Mouse (Mus musculus) T-helper 2 cell (primary cell): Measurements from ENCODE around the gene Olfr1230.

Source experiments
- in situ Hi-C: fragments of 300-600 bp; cut with MboI, MseI; formaldehyde crosslinking; loops from one replicate; pipeline ENCODE4 v1.15.1; 2025; ENCODE audit warnings: high pct_unique_total_duplicates

The Olfr1230 gene

DNA sequence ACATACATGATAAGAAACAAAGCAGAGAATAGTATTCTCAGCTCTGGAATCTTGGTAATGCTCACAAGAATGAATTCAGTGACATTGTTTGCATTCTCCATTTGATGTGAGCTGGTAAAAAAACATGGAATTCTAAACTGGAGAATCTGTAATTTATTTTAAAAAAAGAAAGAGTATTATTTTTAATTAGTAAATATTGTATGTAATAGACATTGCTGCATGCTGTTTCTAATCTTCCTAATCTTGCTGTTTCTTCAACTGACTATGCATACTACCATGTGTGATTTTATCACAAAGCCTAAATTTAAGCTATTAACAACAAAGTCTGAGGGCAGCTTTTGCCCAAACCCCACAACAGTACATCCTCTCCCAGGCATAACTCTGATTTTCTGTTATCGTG is at the start of gene Olfr1230:
Gene Olfr1230 (minus strand): TSS at position 101 of the 400 bp plus-strand sequence.
- in situ Hi-C loops: no loop called here

DNA sequence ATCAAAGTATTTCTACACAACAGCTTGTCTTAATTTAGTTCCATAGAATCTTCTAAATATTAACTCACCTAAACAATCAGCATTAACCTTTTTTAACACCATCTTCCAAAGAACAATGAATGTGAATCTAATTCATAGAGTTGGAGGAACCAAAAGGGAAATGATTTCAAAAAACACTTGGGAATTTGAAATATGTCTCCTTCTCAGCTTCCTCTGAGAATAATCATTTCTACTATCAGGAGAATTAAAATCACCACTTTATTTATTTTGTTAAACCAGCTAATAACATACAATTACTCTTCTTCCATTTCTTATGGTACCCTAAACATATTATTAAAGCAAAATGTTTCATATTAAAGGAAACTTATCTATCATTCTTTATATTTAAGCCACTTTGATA is 45.2 kb upstream of the Olfr1230 start, which contains the start of gene Olfr1233:
Gene Olfr1233 (minus strand): TSS at position 101 of the 400 bp plus-strand sequence.
- in situ Hi-C loops: no loop called here

DNA sequence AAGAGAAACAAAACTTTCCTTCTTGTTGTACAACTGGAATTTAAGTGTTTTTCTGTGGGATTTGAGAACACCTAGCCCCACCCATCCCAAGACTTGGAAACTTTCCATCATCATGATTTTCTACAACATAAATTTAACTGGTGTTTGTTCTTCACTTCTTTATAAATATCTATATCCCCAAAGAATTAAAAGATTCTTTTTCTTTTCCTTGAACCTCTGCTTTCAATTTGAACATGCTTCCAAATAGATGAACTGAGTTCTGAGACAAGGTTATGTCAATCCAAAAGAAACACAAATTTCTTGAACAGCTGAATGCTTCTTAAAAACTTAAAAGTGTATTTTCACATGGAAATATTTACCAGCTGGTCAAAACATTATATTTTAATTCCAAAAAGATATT is 32.5 kb upstream of the Olfr1230 start, which contains the start of gene Olfr1232:
Gene Olfr1232 (minus strand): TSS at position 101 of the 400 bp plus-strand sequence.
- in situ Hi-C loops: no loop called here

DNA sequence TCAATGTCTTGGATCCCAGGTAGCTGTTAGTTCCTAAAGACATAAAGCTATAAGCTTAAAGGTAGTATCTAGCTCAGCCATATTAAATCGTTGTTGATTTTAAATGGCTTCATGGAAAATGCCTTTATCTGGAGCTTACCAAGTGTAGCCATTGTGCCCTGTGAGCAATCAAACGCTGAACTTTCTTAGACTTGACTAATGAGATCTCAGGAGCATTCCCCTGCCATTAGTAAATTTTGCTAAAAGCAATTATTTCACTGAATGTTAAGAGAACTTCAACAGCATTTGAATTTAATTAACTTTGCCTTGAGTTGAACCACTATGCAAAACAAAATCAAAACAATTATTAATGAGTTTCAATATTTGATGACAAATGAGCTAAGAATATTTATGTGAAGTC is 9.9 kb upstream of the Olfr1230 start, which contains the start of gene Olfr1231:
Gene Olfr1231 (minus strand): TSS at position 101 of the 400 bp plus-strand sequence.
- in situ Hi-C loops: no loop called here

DNA sequence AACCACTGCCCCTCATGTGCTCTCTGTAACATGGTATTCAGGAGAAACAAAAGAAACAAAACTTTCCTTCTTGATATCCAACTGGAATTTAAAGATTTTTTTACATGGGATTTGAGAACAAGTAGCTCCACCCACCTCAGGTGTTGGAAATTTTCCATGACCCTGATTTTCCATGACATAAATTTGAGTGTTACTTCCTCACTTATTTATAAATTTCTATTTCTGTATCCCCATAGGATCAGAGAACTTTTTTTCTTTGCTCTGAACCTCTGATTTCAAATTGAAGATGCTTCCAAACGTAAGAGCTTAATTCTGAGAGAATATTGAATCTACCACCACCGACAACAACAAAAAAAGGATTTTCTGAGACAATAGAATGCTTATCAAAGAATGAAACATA is 9.2 kb downstream of the Olfr1230 start, which contains the start of gene Olfr1229:
Gene Olfr1229 (minus strand): TSS at position 101 of the 400 bp plus-strand sequence.
- in situ Hi-C loops: no loop called here

DNA sequence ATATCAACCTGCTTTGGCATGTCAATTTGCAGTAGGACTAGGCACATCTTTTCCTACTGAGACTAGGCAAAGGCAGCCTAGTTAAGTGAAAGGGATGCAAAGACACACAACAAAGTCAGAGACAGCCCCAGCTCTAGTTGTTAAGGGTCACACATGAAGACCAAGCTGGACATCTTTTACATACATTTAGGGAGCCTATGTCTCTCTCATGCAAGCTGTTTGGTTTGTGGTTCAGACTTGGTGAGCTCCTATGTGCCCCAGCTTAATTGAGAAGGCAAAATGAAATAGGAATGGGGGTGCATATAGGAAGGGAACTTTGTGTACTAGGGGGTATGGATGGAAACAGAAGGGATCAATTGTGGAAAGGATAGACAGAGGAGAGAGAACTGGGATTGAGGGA is 43.1 kb downstream of the Olfr1230 start, which contains the start of gene Olfr1228:
Gene Olfr1228 (minus strand): TSS at position 101 of the 400 bp plus-strand sequence.
- in situ Hi-C loops: loop anchor here (10.0 kb wide), 1 partner anchor 361 kb away; the partner anchor contains the start of genes Olfr1247 and Olfr1248
